Mouse (Mus musculus): ENCODE data around the gene Manbal.

- TF ChIP-seq CTCF (conservative IDR thresholded peaks at IDR 0.05; ENCODE audit: insufficient read depth, insufficient read length, low read depth, low read length): no peak
- no peak for TF ChIP-seq POLR2A (IDR thresholded peaks at IDR 0.05; ENCODE audit: low read depth, low read length)
Observed at GRCm38 (mm10) chr2:157342328-157342926, 25.0 kb upstream of the Manbal start.

Data from kidney, adult 2 months (tissue).